Mouse (Mus musculus) liver, embryonic 14.5 days (tissue): ENCODE results near the gene March6. TPM values are rescaled to one million over a fixed set of nuclear protein-coding genes. Genes with fewer than 3 reads are reported as not detected.

Source experiments
- ATAC-seq: fragments of 200-750 bp; cut with Nextera tagmentation; 2 replicates; pipeline ENCODE4 v1.8.0; 2017; ENCODE audit warnings: moderate number of reproducible peaks, mild to moderate bottlenecking, moderate library complexity; ENCODE audit not compliant: insufficient read depth
- DNase-seq, 3 experiments: peaks; one replicate each; pipeline ENCODE4 v3.0.0-alpha.2; 2012 to 2013; ENCODE audit warnings: low read depth in 3 of 3, low spot score in 3 of 3
- H3K27ac ChIP-seq: fragments of 300-500 bp; sonication (generic); 2 replicates; pipeline ENCODE4 v1.5.1; 2014; ENCODE audit warnings: moderate library complexity, mild to moderate bottlenecking, control low read depth, inconsistent platforms
- H3K27me3 ChIP-seq: fragments of 300-500 bp; sonication (generic); 2 replicates; pipeline ENCODE4 v1.6.1; 2014; ENCODE audit warnings: mild to moderate bottlenecking, low read length, moderate library complexity; ENCODE audit not compliant: control insufficient read depth, insufficient read depth
- H3K36me3 ChIP-seq: fragments of 300-500 bp; sonication (generic); replicated peaks from 2 replicates; pipeline ENCODE4 v1.6.1; 2014; ENCODE audit warnings: low read depth; ENCODE audit not compliant: control insufficient read depth, insufficient read depth
- H3K4me1 ChIP-seq, 2 experiments: fragments of 200-500 bp in 1 of 2; fragments of 300-500 bp in 1 of 2; sonication (generic) in 1 of 2; replicated peaks; 2 replicates each; pipeline ENCODE4 v1.6.1; 2012 to 2014; ENCODE audit warnings: antibody characterized with exemption in 1 of 2, inconsistent platforms in 1 of 2, low read length in 1 of 2; ENCODE audit not compliant: control insufficient read depth in 2 of 2, insufficient read depth in 2 of 2
- H3K4me2 ChIP-seq: fragments of 300-500 bp; sonication (generic); 2 replicates; pipeline ENCODE4 v1.6.1; 2014; ENCODE audit warnings: low read depth, mild to moderate bottlenecking, control low read depth, moderate library complexity
- H3K4me3 ChIP-seq, 2 experiments: fragments of 200-500 bp in 1 of 2; fragments of 300-500 bp in 1 of 2; sonication (generic) in 1 of 2; 2 replicates each; pipeline ENCODE4 v1.5.1; 2012 to 2014; ENCODE audit warnings: low read depth in 2 of 2, low read length in 2 of 2, mild to moderate bottlenecking in 2 of 2, control low read depth in 1 of 2, inconsistent platforms in 1 of 2, moderate library complexity in 1 of 2; ENCODE audit not compliant: insufficient read depth in 1 of 2
- H3K9ac ChIP-seq: fragments of 300-500 bp; sonication (generic); replicated peaks from 2 replicates; pipeline ENCODE4 v1.6.1; 2014; ENCODE audit warnings: mild to moderate bottlenecking, control low read depth, moderate library complexity
- H3K9me3 ChIP-seq: fragments of 300-500 bp; sonication (generic); 2 replicates; pipeline ENCODE4 v1.6.1; 2016; ENCODE audit warnings: low read length, mixed read lengths; ENCODE audit not compliant: control insufficient read depth
- CTCF ChIP-seq: IDR thresholded peaks from 2 replicates; pipeline ENCODE4 v1.5.1; 2016; ENCODE audit warnings: antibody characterized with exemption, low read depth, control low read depth
- EP300 ChIP-seq: IDR thresholded peaks from 2 replicates; pipeline ENCODE4 v1.6.1; 2016; ENCODE audit warnings: antibody characterized with exemption, low read depth
- WGBS: fragments of 180-500 bp; shearing (Covaris S2); extraction: QIAGEN DNeasy Blood & Tissue Kit; methylation state at CpG from one replicate; pipeline ENCODE4 v1.1.7; 2014; ENCODE audit not compliant: insufficient replicate concordance; 5-methylcytosine and 5-hydroxymethylcytosine counted together
- polyA plus RNA-seq, 2 experiments: library from polyadenylated mRNA; depleted of rRNA in 1 of 2; stranded (reverse) in 1 of 2; unstranded in 1 of 2; fragments of >200 nt; fragmentation: Nextera tagmentation in 1 of 2; extraction: Ambion mirVana in 1 of 2; gene quantifications; 2 replicates each; pipeline versions ENCODE4 v1.2.1 to v1.2.3; 2012 to 2014

March6 gene
- polyA plus RNA-seq, 2 experiments: 9.0 to 12.7 TPM

GRCm38 (mm10) chr15:31452336-31453097, 78.3 kb downstream of the March6 start:
- no peak for TF ChIP-seq CTCF
- TF ChIP-seq EP300: no peak

GRCm38 (mm10) chr15:31449772-31450171, 81.1 kb downstream of the March6 start:
- TF ChIP-seq EP300: no peak
- TF ChIP-seq CTCF: no peak
- 16% methylated on average over 2 of the region's 2 CpGs for WGBS
- ATAC-seq: no peak
- H3K4me1 ChIP-seq: peaks cover 4 to 16% of the 10 kb centered on the region in 2 experiments; a peak in 3 of 4 replicates
- H3K9ac ChIP-seq: no peak overlapping the region
- H3K4me2 ChIP-seq: no peak overlapping the region
- H3K36me3 ChIP-seq: no peaks in the 10 kb centered on the region
- peak in 1 of 3 experiments; percentile 4 for DNase-seq
- no peaks in the 10 kb centered on the region for H3K27me3 ChIP-seq
- no peak overlapping the region for H3K4me3 ChIP-seq
- no peaks in the 10 kb centered on the region for H3K9me3 ChIP-seq
- H3K27ac ChIP-seq: no peak overlapping the region

More at GRCm38 (mm10) chr15:31452336-31453097, 78.3 kb downstream of the March6 start:
- 34% methylated on average over 18 of the region's 18 CpGs for WGBS
- Histone ChIP-seq H3K27ac (no peak overlapping the region), H3K36me3 (peaks cover 4% of the 10 kb centered on the region), H3K4me3 (peak overlapping the region; percentile 64 to 73), H3K9ac (peak overlapping the region; percentile 72), H3K4me2 (peak overlapping the region; percentile 94), H3K4me1 (peaks cover 4 to 19% of the 10 kb centered on the region in 2 experiments; a peak in 3 of 4 replicates), H3K9me3 (no peaks in the 10 kb centered on the region), H3K27me3 (no peaks in the 10 kb centered on the region)
- ATAC-seq (no peak), DNase-seq (no peak)

- Histone ChIP-seq H3K36me3 (no peaks in the 10 kb centered on the region), H3K9me3 (no peaks in the 10 kb centered on the region), H3K27me3 (no peaks in the 10 kb centered on the region), H3K4me1 (peaks cover 4 to 10% of the 10 kb centered on the region in 2 experiments; a peak in 2 of 4 replicates), H3K4me3 (no peak overlapping the region), H3K27ac (no peak overlapping the region), H3K4me2 (no peak overlapping the region), H3K9ac (no peak overlapping the region)
- WGBS: 42% methylated on average over 7 of the region's 7 CpGs
- TF ChIP-seq EP300 (no peak), CTCF (peak; percentile 52; the same call in 1 of the 2 replicates)
- DNase-seq (peak in 1 of 3 experiments; percentile 11), ATAC-seq (no peak)
These were observed 83.7 kb downstream of the March6 start for GRCm38 (mm10) chr15:31447121-31447520.

DNA sequence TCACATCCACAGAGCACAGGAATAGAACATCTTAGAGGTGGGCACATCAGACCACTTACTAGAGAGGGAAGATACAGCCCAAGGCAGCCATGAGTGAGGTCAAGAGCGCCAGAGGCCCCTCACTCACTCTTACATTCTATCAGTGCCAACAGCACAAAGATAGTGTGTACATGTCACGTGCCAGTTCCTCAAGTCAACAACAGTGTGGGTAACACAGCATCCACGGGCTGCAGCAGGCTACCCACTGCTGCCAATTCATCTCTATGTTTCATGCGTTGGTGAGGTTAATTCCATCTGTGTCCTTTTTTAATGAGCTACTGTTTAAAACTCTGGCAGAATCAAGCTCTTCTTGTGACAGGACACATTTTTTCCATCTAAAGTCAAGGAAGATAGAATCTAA, 88.2 kb downstream of the March6 start:
- Histone ChIP-seq H3K36me3 (no peaks in the 10 kb centered on the region), H3K9ac (no peak overlapping the region), H3K27me3 (no peaks in the 10 kb centered on the region), H3K4me1 (no peaks in the 10 kb centered on the region), H3K4me2 (no peak overlapping the region), H3K9me3 (no peaks in the 10 kb centered on the region), H3K27ac (no peak overlapping the region), H3K4me3 (no peak overlapping the region)
- WGBS: 58% methylated on average over 4 of the region's 4 CpGs
- DNase-seq (no peak), ATAC-seq (no peak)
- no peak for TF ChIP-seq CTCF

DNA sequence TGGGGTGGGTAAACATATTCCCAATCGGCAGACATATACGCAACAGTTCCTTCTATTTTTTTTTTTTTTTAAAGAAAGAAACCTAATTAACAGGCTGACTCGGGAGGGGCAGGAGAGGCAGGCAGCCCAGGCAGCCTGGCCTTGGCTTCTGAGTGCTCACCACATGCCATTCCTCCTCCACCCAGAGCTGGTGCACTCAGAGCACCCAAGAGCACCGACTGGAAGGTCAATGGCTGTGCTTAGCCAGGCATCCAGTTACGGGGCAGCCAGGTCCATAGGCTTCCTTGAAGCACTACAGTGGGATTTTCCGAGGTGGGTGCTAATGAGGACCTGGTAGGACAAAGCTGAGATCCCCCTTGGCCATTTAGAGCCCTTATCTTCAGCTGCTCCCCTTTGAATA, 88.9 kb downstream of the March6 start:
- no peak overlapping the region for H3K27ac ChIP-seq
- no peaks in the 10 kb centered on the region for H3K36me3 ChIP-seq
- H3K4me3 ChIP-seq: no peak overlapping the region
- DNase-seq: no peak
- H3K27me3 ChIP-seq: no peaks in the 10 kb centered on the region
- H3K4me2 ChIP-seq: no peak overlapping the region
- no peak overlapping the region for H3K9ac ChIP-seq
- 61% methylated on average over 6 of the region's 6 CpGs for WGBS
- no peak for TF ChIP-seq CTCF
- no peak for TF ChIP-seq EP300
- H3K4me1 ChIP-seq: no peaks in the 10 kb centered on the region
- ATAC-seq: no peak
- no peaks in the 10 kb centered on the region for H3K9me3 ChIP-seq
